Mouse (Mus musculus) layer of hippocampus, adult 9-10 months (tissue): ENCODE results near the gene Fam172a.

ENCODE experiments used
- DNase-seq: peaks from one replicate; pipeline ENCODE4 v3.0.0; 2022; ENCODE audit warnings: low spot score

The Fam172a gene

DNA sequence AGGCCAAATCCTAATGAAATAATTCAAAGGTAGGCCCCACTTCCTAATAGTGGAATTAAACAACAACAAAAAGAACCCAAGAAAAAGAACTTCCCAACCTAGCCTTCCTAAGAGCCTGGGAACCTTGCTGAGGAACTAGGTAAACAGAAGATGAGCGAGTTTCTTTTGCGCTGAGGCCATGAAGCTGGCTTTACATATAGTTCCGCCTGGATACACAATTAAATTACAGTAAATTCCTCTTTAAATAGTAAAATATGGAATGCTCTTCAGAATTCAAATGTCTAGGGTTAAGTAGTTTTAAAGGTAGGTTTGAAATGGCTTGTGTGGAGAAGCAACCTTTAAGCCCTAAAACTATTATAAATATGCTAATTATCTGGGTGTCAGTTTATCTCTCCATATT lies 478.4 kb downstream of the Fam172a start:
- no peak for DNase-seq

DNA sequence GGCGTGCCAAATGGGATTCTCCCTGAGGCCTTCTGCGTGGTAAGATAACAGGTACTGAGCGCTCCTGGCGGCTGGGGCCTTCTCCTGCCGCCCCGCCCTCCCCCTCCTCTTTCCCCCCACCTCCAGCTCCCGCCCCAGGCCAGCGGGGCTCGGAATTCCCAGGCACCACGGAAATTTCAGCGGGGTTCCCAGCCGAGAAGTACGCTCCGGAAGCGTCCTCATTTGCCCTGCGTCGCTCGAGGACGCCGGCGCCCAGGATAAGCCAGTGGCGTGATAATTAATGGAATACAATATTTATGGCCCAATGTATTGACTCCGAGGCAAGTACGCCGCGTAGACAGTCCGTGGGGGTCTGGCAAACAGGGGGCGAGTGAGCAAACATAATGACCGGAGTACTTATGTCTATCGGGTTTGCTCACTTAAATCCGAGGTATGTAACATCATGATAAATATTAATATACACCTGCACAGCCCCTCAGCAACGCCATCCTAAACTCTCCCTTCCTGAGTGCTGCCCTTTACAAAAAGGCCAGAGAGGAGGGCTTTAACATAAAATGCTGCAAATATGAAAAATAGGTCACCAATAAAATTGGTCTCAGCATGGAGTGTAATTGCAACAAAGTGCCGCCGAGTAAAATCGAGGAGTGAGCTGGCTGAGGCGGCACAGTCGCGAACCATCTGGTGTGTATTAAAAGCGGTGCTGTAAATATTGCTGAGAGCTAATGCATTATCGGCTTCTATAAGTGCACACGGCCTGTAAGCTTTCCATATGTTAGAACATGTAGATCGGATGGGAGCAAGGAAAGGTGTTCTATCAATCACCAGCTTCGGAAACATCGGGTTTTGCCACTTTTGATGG lies 479.5 kb downstream of the Fam172a start:
- DNase-seq = no peak

DNA sequence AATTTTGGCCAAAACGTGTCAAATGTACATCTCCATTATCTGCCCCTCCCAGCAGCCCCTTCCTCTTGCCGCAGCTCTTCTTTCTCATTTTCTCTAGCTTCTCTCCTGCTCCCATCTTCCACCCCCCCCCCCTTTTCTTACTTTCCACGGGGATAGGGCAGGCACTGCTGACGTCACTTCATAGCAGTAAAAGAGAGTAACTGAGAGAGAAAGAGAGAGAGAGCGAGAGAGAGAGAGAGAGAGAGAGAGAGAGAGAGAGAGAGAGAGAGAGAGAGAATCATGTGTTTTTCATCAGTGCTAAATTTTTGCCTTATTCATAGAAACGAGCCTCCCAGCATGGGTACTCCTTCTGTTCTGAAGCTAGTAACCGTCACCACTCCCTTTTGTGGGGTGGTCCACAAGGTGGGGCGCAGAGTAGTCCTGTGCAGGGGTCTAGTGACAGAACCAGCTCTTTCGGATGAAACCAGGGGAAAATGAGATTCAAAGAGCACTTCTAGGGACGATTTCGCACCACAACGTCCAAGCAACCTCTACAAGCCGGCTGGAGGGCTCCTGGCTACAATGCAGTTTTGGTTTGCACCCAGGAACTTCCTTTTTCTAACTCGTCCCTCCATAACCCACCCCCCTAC lies 480.2 kb downstream of the Fam172a start:
- no peak for DNase-seq

DNA sequence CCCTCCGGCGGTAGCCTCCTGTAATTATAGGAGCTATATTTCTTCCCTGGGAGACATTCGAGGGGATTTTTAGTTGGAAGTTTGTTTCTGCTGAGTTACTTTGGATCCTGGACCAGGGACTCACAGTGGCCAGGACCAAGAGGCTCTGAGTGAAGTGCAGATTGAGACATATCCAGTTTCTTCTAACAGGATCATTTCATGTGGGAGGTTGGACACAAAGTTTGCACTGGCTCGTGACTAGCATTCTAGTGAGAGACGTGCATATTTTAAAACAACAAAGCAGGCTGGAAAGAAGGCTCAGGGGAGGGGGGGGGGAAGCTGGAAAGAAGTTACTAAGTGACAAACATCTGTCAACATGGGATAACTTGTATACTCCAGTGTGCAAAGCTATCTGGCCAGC lies 481.2 kb downstream of the Fam172a start:
- no peak for DNase-seq

DNA sequence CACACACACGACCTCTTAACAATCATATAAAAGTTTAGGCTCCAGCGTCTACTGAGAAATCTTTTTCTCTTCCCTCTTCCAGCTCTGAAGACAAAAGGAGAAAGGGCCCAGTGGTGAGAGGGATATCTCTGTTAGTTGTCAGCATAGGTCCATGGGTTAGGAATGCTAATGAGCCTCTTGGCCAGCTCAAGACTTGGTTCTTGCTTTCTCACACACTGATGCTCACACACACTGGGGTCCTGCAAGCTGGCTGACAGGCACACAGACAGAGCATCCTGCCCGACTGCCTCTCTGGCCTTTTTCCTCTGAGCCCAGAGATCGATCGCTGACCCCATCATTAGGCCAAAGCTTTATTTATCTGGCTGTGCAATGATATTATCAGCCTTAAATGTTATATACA lies 482.2 kb downstream of the Fam172a start:
- DNase-seq = no peak

DNA sequence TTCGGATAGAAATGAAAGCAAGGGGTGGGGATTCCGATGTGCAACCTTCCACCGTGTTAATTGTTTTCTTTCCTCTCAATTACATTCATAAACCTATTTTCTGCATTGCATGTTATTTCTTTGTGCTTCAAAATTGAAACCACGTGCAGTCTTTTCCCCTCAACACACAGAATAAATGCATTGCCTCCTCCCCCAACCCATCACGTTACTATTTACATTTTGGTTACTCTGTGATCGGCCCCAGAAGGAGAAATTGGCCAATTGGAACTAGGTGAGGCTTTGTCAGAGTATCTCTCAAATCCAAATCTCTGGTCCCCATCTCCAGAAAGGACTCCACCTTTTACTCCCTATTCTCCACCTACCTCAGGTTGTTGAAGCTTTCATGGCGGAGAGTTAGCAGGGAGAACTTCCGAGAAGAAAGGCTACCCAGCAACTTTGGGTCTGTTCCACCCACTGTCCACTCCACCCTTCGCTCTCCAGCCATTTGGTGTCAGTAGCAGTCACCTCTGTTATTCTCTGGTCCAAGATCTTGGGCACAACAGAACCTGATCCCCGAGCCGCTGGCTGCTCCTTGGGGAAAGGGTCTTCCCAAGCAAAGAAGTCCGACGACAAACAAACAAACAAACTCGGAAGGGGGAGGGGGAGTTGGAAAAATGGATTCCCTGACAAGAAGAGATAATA lies 483.1 kb downstream of the Fam172a start:
- DNase-seq = no peak

DNA sequence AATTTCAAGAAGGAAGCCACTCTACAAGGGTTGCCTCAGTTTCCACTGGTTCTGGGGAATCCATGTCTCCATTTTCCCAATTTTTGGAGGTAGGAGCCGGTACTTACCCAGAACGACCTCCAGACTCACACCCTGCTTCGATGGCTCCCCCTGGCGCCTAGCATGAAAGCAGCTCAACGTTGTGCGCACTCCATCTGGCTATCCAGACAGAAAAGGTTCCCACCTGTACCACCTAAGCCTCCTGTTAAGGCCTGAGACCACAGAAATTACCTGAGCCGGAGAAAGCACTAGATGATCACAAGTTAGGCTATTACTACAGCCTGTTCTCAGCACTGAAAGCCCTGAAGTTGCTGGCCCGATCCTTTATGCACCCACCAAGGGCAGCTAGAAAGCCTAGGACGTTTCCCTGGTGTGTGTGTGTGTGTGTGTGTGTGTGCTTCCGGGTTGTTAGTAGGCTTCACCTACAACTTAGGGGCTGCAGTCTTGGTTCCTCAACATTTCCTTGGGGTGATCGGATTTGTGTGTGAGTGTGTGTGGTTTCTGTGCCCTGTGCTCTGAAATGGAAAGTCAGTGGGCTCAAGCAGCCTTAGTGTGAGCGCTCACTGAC lies 484.6 kb downstream of the Fam172a start:
- no peak for DNase-seq

DNA sequence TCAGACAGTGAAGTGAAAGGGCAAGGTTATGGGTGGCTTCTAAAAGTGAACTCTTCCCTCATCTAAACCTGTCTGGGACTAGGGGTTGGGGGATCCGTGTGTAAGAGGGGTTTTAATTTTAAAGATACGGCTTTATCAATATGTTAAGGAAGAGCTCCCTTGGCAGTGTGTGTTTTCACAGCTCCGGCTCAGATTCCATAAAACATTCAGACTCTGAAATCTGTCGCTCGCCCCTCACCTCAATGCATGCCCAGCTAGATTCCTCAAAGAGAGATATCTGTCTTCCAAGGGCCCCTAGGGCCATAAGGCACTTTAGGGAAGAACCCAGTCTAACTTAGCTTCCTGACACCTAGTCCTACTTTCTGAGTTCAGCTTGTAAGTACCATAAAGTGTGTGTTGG lies 486.0 kb downstream of the Fam172a start:
- DNase-seq = no peak

DNA sequence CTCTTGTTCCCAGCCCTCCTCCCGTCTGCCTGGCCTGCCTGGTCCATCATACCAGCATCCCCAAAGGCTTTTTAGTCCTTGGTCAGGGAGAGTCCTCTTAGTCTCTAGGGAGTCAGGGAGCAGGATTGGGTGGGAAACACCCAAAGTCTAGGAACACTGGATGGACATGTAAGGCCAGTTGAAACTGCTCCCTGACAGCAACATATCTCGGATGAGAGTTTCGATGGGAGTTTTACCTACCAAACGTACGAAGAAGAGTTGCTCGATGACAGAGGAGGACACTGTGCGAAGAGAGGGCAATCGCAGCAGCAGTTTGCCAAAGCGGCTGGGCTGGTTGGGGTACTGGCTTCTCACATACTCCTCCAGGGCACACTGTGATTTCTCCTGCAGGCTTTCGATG lies 487.8 kb downstream of the Fam172a start:
- no peak for DNase-seq

DNA sequence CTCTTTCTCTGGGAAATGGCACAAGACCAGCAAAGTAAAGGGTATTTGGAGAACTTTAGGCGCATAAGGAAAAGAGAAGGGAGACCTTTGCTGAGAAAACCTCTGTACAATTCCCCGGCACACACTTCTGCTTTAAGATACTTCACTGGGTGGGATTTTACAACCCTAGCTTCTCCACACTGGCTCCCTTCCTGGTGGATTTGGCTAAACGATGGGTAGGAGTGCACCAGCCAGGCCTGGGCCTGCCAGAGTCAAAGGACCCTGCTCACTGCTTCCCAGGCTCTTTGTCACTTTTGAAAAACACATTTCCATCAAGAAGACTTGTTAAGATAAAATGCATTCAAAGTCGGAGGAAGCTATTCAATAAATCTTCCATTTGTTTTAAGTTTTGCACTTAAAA lies 491.4 kb downstream of the Fam172a start:
- no peak for DNase-seq

DNA sequence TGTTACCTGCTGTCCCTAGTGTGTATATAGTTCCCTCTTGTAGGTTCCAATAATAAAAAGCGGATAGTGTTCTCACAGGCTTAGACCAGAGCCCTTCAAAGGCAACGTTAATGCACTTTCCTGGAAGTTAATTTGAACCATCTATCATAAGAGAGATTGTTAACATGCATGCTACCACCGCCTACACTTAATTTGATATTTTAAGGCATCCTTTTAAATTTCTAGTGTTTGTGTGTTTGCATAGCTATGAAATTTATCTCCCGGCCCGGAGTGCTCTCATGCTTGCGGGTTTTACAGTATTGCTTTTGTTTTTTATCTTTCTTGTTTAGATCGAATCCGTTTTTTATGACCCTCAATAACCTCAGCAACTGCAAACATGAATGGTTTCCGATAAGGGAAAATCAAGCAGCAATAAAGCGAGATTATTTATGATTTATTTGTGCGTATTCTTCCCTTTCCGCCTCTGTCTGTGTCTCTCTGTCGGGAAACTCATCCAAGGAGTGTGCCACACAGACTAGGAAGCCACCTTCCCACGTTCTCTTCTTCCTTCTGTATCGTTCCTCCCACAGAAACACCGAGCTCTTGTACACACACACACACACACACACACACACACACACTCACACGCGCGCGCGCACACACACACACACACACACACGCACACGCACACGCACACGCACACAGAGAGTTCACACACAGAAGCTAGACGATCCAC lies 492.5 kb downstream of the Fam172a start:
- DNase-seq = no peak

DNA sequence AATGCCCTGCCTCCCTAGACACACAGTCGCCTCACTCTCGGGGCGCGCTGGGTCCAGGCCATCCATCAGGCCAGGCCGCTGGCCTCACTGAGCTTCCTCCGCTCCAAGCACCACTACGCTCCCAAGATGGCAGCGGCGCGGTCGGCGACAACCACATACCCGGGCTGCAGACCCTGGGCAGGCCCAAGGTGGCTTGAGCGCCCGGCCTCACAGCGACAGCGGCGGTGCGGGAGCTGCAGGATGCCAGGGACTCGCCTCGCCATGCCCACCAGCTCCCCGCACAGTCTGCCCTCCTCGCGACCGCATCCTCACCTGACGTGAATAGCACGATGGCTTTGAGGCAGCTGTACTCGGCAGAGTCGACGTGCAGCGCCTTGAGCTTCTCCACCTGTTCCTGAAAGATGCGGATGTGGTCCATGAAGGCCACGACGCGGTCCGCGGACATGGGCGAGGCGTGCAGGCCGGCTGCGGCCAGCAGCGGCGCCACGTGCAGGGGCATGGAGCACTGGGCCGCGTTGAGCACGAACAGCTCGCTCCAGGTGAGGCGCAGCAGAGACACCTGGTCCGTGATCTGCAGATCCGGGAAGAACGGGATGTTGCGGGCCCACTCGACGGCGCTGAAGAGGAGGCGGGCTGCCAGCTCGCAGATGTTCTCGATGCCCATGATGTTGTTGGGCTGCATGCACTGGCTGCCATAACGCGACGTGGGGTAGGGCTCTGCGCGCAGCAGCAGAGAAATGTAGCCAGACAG lies 493.2 kb downstream of the Fam172a start:
- no peak for DNase-seq

DNA sequence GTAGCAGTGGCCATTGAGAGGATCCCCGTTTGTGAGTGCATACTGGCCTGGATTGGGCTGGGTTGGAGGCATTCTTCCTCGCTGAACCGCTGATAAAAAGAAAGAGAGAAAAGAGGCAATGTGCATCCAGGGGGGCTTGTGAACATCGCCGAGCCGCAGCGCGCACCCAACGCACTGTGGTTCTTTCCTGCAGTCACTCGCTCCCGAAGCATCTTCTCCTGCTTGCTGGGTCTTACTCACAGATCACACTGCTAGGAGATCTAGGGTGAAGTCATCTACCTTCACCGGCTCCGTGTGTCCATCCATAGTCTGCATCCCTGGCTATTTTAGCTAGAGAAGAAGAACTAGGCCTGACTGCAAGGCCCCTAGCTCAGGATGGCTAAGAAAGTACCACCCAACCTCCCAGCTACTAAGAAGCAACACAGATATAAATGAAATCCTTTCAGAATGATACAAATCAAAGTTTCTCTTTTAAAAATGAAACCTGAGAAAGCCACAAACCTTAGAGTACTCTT lies 493.8 kb downstream of the Fam172a start:
- DNase-seq = no peak

DNA sequence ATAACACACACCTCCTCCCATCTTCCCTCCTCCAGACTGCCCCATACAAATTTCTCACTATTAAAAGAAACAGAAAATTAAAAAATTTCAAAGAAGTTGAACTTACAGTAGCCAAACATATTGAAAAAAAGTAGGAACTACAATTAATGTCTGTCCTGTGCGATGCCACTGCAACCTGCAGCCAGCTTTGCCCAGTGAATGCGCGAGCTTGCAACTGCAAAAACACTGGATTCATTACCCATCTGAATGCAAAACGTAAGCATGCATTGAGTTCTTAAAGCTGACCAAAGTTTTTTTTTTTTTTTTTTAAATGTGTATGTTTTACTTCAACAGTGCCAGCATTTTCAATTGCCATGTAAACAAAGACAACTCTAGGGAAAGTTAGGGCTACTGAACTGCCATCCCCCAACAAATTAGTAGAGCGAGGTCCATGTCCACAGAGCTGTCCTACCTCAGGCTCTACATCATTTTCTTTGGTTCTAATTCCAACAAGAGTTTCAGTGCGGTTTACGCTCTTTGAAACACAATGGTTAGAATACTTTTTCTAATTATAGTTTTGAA lies 494.5 kb downstream of the Fam172a start:
- DNase-seq = no peak

DNA sequence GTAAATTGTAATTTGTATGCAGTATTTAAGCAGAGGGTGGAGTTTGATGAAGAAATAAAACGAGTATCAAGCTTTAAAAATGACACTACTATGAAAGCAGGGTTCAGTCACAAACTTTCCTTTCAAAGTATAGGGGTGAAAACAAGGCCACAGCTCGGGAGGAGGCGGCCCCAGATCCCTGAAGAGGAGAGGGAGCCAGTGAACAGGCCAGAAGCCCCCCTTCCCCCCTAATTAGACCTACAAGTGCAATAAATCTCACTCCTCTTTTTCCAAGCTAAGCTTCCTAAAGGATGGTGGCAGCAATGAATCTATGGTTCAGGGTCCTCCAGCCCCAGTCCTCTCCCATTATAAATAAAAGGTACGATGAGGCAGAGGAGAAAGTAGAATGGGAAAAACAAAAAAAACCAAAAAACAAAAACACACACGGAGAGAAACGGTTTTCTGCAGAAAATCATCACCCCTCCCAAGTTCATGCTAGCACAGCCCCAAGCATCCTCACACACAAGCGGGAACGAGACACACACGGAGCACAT lies 495.5 kb downstream of the Fam172a start:
- no peak for DNase-seq

DNA sequence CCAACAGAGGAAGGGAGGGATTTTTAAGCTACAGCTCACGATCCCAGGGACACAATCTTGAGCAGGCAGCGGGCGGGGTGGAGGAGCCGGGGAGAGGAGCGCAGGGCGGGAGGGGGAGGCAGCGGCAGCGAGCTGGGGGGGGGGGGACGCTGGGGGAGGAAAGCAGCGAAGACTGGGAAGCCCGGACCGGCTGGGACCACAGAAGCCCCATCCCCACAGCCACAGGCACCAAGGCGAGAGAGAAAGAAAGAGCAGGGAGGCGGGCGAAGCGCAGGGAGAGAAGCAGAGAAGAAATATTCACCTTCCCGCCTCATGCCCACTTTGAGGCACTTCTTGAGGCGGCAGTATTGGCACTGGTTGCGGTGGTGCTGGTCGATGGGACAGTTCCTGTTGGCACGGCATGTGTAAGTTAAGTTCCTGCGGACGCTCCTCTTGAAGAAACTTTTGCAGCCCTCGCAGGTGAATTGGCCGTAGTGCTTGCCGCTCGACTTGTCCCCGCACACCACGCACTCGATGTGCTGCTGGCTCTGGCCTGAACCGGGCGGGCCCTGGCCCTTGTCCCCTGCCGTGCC lies 496.1 kb downstream of the Fam172a start:
- DNase-seq = no peak

DNA sequence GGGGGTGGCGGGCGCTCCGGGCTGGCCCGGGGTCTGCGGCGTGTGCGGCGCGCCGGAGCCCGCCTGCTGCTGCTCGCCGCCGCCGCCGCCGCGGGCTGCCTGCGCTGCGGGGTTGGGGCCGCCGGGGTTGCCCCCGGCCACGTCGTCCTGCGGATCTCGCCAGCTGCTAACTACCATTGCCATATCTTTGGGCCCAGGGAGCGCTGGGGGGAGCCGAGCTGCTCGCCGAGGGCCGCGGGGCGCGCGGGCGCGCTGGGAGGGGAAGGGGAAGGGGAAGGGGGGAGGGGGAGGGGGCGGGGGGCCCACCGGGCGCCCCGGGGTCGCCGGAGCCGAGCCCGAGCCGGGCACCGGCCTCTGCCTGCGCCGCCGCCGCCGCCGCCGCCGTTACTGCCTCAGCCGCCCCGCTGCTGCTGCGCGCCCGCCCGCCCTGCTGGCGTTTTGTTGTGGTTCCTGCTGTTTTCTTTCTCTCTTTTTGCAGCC lies 496.6 kb downstream of the Fam172a start:
- DNase-seq = no peak

DNA sequence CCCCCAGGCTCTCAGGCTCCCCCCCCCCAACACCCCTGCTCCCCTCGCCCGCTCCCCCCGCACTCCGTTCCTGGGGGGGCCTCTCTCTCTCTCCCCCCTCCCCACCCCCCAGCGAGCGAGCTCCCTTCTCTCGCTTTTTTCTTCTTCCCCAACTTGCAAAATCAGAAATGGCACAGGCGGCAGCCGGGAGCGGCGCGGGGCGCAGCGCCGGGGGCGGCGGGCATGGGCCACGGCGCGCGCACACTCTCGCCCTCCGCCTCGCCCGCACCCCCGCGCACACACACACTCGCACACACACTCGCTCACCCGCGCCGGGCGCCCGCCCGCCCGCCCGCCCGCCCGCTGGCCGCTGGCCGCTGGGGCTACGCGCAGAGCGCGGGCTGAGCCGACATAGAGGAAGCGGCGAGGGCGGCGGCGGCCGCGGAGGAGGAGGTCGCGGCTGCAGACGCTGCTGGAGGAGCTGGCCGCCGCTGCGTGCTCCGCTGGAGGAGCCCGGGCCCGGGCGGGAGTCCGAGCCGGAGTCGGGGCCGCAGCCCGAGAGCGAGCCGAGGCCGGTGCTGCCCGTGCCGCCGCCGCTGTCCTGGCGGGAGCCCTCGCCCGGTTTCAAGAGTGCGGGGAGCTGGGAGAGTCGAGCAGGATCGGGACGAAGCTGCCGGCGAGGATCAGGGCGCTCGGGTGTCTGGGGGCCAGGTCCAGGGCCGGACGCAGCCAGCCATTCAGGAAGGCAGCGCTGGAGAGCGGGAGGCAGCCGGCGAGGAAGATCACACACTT lies 497.2 kb downstream of the Fam172a start:
- DNase-seq = no peak

DNA sequence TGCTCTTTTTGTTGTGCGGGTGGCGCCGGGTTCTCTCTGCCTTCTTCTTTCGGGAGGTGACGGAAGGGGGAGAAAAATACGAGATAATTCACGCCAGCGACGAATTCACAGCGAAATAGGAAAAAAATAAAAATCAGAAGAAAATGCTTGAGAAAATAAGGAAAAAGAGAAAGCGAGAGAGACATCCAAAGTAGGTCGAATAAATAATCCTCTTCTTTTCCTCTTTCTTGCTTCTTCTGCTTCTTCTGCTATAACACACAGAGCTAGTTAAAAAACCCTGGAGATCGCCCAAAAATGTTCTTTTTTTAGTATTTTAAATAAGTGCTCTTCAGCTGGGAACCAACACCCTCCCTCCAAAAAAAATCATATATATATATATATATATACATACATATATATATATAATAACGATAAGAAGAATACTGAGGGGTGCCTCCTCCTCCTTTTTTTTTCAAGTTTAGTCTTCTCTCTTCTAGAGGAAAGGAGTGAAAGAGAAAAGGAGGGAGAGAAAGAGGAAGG lies 497.9 kb downstream of the Fam172a start, which contains the start of gene Nr2f1:
Gene Nr2f1, minus strand, starts transcription at position 116 of the 519 bp plus-strand sequence.
- no peak for DNase-seq
